9 mouse cellular contexts compared by ENCODE assay signal in the genomic region with DNA sequence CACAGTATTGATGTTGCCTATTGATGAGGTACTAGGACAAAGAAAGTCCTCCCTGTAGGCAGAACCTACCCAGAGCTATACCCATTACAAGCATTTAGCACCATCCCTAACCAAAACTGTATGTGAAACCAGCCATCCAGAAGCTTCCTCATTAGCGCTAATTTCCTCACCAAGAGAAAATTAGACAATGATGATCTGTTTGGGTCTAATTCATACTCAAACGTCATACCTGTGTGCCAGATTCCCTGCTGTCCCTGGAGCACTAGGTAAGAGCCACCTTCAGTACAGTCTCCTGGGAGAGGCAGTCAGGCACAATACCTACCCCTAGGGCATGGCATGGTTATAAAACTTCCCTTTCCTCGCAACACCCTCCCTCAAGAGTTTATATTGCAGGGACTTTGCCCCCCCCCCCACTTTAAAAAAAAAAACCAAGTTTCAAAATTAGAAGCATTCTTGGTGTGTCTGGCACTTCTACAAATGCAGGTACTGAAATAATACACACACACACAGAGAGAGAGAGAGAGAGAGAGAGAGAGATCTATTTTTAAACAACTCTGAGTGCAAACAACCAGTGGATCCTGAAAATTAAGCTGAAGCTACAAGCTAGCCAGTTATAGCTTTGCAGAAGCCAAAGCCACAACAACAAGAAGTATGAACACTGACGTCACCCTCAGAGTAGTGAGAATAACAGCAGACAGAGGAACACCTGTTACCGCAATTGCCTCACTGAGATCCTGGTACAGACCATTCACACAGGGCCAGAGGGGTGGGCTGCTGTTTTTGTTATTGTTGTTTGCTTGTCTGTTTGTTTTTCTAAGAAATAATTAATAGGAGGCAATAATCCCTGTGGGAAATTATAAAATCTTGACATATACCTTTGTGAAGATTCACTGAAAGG. TPM values are rescaled to one million over a fixed set of nuclear protein-coding genes. Genes with fewer than 3 reads are reported as not detected.
DNase-seq lines count a peak whose midpoint lies in the region; ATAC-seq and TF ChIP-seq lines count a peak whose summit lies in the region.
"Had no signal": no experiment of that assay in that cellular context is flagged by ENCODE, and none has a peak within 500 bp of the region (broad histone marks: within the 10 kb centered on the region; RNA-seq: fewer than 3 reads in every experiment).

No protein-coding gene starts in this region.

- TF ChIP-seq EP300 in liver, embryonic 14.5 days (IDR thresholded peaks at IDR 0.05; ENCODE audit: low read depth), result no peak

- peaks cover 0 to 12% of the 10 kb centered on the region in 2 experiments; a peak in 2 of 4 replicates for H3K4me1 ChIP-seq in liver, embryonic 14.5 days (replicated peaks; ENCODE audit: control insufficient read depth in 2 of 2, insufficient read depth in 2 of 2, low read length in 1 of 2)
- peaks cover 11% of the 10 kb centered on the region; the same call in 1 of the 2 replicates for H3K4me1 ChIP-seq in small intestine, adult 2 months (ENCODE audit: control insufficient read depth, insufficient read depth, insufficient read length, low read length)
- peaks cover 6% of the 10 kb centered on the region for H3K4me1 ChIP-seq in hindbrain, embryonic 13.5 days (replicated peaks)
- 0 out of 2 replicates have a peak, but pooled peaks cover 3% of the 10 kb centered on the region for H3K4me1 ChIP-seq in hindbrain, embryonic 10.5 days (replicated peaks)

- peak overlapping the region; percentile 63 for H3K4me2 ChIP-seq in liver, embryonic 14.5 days (ENCODE audit: low read depth)
- no peak overlapping the region for H3K4me2 ChIP-seq in hindbrain, embryonic 13.5 days

- H3K9ac ChIP-seq in liver, embryonic 14.5 days (replicated peaks), result no peak overlapping the region
- no peak overlapping the region for H3K9ac ChIP-seq in hindbrain, embryonic 13.5 days

- peak; percentile 93 for DNase-seq in CD4-positive, CD25-positive, alpha-beta regulatory T cell, adult 2 months (ENCODE audit: low read depth, low spot score)
- peak; percentile 42 for DNase-seq in brain, adult 2 months (ENCODE audit: low read depth, low spot score)
- no peak for DNase-seq in liver, embryonic 14.5 days (ENCODE audit: low read depth in 3 of 3, low spot score in 3 of 3)
- DNase-seq in hindbrain, embryonic 10.5 days (ENCODE audit: low spot score), result no peak
- DNase-seq in embryo, embryonic 11 days, result no peak
- DNase-seq: heart, adult 2 months; midbrain, embryonic 14.5 days had no signal

- H3K36me3 ChIP-seq in liver, embryonic 14.5 days (replicated peaks; ENCODE audit: control insufficient read depth, insufficient read depth, low read depth), result no peaks in the 10 kb centered on the region
- no peaks in the 10 kb centered on the region for H3K36me3 ChIP-seq in small intestine, adult 2 months (ENCODE audit: control insufficient read depth, insufficient read depth, low read length)
- H3K36me3 ChIP-seq in hindbrain, embryonic 13.5 days, result no peaks in the 10 kb centered on the region
- H3K36me3 ChIP-seq in hindbrain, embryonic 10.5 days, result no peaks in the 10 kb centered on the region

- no peak for TF ChIP-seq POLR2A in small intestine, adult 2 months (IDR thresholded peaks at IDR 0.05; ENCODE audit: low read depth, low read length)

- 52% methylated on average over 5 of the region's 5 CpGs for WGBS in liver, embryonic 14.5 days (ENCODE audit: insufficient replicate concordance)
- WGBS in small intestine, adult 2 months, result 31% methylated on average over 5 of the region's 5 CpGs
- 81% methylated on average over 5 of the region's 5 CpGs for WGBS in hindbrain, embryonic 13.5 days
- WGBS in hindbrain, embryonic 10.5 days, result 84% methylated on average over 5 of the region's 5 CpGs

- ATAC-seq in liver, embryonic 14.5 days (ENCODE audit: insufficient read depth), result no peak
- no peak for ATAC-seq in hindbrain, embryonic 13.5 days (ENCODE audit: low FRiP score)

- no peaks in the 10 kb centered on the region for H3K27me3 ChIP-seq in liver, embryonic 14.5 days (ENCODE audit: control insufficient read depth, insufficient read depth, low read length)
- H3K27me3 ChIP-seq in small intestine, adult 2 months (ENCODE audit: control insufficient read depth, insufficient read depth, low read length), result no peaks in the 10 kb centered on the region
- H3K27me3 ChIP-seq in hindbrain, embryonic 13.5 days, result no peaks in the 10 kb centered on the region
- H3K27me3 ChIP-seq in hindbrain, embryonic 10.5 days (ENCODE audit: insufficient read depth, poor library complexity, severe bottlenecking), result no peaks in the 10 kb centered on the region

- peak overlapping the region in 1 of 2 experiments; percentile 32; a peak in 2 of 4 replicates for H3K4me3 ChIP-seq in liver, embryonic 14.5 days (ENCODE audit: insufficient read depth in 1 of 2, low read depth in 2 of 2, low read length in 2 of 2)
- no peak overlapping the region for H3K4me3 ChIP-seq in small intestine, adult 2 months (ENCODE audit: low read depth, low read length)
- no peak overlapping the region for H3K4me3 ChIP-seq in hindbrain, embryonic 13.5 days
- H3K4me3 ChIP-seq in hindbrain, embryonic 10.5 days, result no peak overlapping the region
- H3K4me3 ChIP-seq: heart, adult 2 months had no signal

- TF ChIP-seq CTCF in liver, embryonic 14.5 days (IDR thresholded peaks at IDR 0.05; ENCODE audit: low read depth), result no peak
- TF ChIP-seq CTCF in small intestine, adult 2 months (IDR thresholded peaks at IDR 0.05; ENCODE audit: extremely low read depth, insufficient read length, insufficient replicate concordance, low read depth, low read length), result no peak

- no peak overlapping the region for H3K27ac ChIP-seq in liver, embryonic 14.5 days
- peak overlapping the region; percentile 82 for H3K27ac ChIP-seq in small intestine, adult 2 months (ENCODE audit: insufficient read depth, low read depth, low read length)
- H3K27ac ChIP-seq in hindbrain, embryonic 13.5 days, result no peak overlapping the region
- H3K27ac ChIP-seq in hindbrain, embryonic 10.5 days, result no peak overlapping the region
- H3K27ac ChIP-seq: heart, adult 2 months had no signal

- no peaks in the 10 kb centered on the region for H3K9me3 ChIP-seq in liver, embryonic 14.5 days (ENCODE audit: control insufficient read depth, low read length)
- H3K9me3 ChIP-seq in hindbrain, embryonic 13.5 days, result no peaks in the 10 kb centered on the region
- H3K9me3 ChIP-seq in hindbrain, embryonic 10.5 days, result no peaks in the 10 kb centered on the region

RNA-seq across cellular contexts. Expression of a gene that starts 38.6 kb away (rescaled TPM):
- 0.75 and 1.4 TPM in 2 replicates for polyA plus RNA-seq in liver, embryonic 14.5 days (2012; rRNA removed)
- 1.8 and 2.7 TPM in 2 replicates for polyA plus RNA-seq in liver, embryonic 14.5 days (2014; fragmentation: Nextera tagmentation; extraction: Ambion mirVana)
- 5.2 and 24.2 TPM in 2 replicates for polyA plus RNA-seq in small intestine, adult 2 months (2012; rRNA removed)
- polyA plus RNA-seq in hindbrain, embryonic 13.5 days (2015; fragmentation: Nextera tagmentation; extraction: Ambion mirVana), result 0.35 TPM in 1 of 2 replicates, not detected in the other
- 0.27 and 0.30 TPM in 2 replicates for polyA plus RNA-seq in hindbrain, embryonic 10.5 days (2016; fragmentation: Nextera tagmentation; extraction: Ambion mirVana)

Comparison
In these comparisons a context has a peak if more than half of its experiments do, and no peak if none do; other contexts are left out.
1. DNase-seq: peak in CD4-positive, CD25-positive, alpha-beta regulatory T cell, adult 2 months (single experiment) and brain, adult 2 months (single experiment); none in liver, embryonic 14.5 days (0 of 3), hindbrain, embryonic 10.5 days (single experiment) and embryo, embryonic 11 days (single experiment).